Mouse (Mus musculus) small intestine, adult 2 months (tissue): ENCODE measurements around the gene Trmt11.

ENCODE experiments used
- CTCF ChIP-seq: fragments of 200-500 bp; IDR thresholded peaks from 2 replicates; pipeline ENCODE4 v1.5.1; 2012; ENCODE audit warnings: low read depth, mild to moderate bottlenecking, control low read depth, inconsistent platforms, low read length, moderate library complexity, mixed read lengths; ENCODE audit not compliant: insufficient replicate concordance, insufficient read length; ENCODE audit errors: extremely low read depth
- POLR2A ChIP-seq: fragments of 200-500 bp; IDR thresholded peaks from 2 replicates; pipeline ENCODE4 v1.6.1; 2012; ENCODE audit warnings: low read depth, mild to moderate bottlenecking, control low read depth, inconsistent platforms, low read length, moderate library complexity

GRCm38 (mm10) chr10:30549974-30550373 lies 50.6 kb downstream of the Trmt11 start:
- TF ChIP-seq CTCF (no peak), POLR2A (no peak)
